Mouse (Mus musculus) liver, adult 2 months (tissue): ENCODE results near the gene Glt28d2.

Experiments used
- CTCF ChIP-seq: fragments of 200-500 bp; IDR thresholded peaks from 2 replicates; pipeline ENCODE4 v1.5.1; 2011; ENCODE audit warnings: low read depth, low read length, control low read depth
- POLR2A ChIP-seq: fragments of 200-500 bp; IDR thresholded peaks from 2 replicates; pipeline ENCODE4 v1.6.1; 2011; ENCODE audit warnings: low read length, control low read depth; ENCODE audit not compliant: insufficient read depth; ENCODE audit errors: extremely low read depth

GRCm38 (mm10) chr3:85827815-85828214, 59.5 kb downstream of the Glt28d2 start:
- TF ChIP-seq POLR2A (no peak), CTCF (no peak)
